Mouse (Mus musculus): ENCODE data around the gene Zfp512b.

Zfp512b gene

DNA sequence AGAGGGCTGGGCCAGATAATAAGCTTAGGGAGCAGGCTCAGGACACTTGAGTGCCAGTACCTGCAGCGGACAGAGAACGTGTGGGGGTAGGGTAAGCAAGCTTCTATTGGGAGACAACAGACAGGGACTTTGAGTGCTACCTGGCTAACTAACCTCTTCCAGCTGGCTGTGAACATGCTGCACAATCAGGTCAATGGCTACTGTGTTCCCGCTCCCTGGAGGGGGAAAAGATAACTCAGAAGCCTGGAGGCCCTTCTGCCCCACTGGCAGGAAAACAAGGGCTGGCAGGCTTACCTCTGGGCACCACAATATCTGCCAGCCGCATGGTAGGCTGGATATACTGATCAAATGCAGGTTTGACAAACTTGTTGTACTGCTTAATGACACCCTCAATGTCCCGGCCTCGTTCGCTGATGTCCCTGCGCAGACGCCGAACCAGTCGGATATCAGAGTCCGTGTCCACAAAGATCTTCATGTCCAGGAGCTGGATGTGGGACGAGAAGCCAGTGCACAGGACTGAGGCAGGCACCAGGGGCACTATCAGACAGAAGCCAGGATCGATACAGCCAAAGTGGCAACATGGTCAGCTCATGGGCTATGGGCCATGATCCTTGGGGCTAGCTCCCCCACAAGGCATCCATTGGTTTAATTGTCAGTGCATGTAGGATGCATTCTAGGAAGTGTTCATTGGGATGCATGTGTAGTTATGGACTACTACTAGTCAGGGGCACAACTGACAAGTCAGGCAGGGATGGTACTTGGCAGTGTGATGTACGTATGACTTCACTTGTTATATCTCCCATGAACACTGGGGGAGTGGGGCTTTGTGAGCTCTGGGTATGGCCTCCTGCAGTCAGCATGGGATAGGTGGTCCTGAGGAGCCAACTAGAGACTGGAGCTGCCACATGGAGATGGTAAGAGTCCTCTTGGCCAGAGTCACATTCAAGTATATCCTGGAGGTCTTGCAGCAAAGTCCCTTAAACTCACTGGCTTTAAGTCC, 19.4 kb downstream of the Zfp512b start:
- no peak for DNase-seq (ENCODE audit: low read depth)

DNA sequence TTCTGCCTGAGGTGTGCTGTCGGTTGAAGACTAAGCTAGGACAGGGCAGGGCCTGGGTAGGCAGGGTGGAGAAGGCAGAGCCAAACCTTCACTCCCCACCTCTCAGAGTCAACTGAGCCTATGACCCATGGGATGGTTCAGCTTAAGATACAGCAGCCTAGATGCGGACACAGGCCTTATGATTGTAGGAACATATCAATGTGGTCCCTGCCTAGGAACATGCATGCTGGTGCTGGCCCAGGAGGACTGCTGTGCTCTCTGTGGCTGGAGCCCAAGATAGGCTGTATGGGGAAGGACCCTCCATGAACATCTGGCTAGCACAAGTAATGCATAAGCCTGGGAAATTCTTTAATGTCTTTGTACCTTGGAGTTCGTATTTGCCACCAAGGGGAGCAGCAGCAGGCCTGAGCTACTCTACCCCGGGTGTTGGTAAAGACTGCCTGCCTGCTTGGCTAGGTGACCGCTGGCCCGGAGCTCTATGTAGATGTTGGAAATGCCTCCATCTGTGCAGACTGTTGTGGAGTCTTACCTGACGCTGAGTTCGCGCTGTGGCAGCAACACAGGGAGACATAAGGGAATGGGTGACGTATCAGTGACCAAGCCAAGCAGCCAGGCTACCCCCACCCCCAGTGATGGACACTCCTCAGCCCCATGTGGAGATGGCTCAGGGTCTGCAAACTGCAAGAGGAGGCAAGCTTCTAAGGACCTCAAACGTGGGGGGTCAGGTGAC, 20.5 kb downstream of the Zfp512b start:
- DNase-seq (ENCODE audit: low read depth), result no peak

DNA sequence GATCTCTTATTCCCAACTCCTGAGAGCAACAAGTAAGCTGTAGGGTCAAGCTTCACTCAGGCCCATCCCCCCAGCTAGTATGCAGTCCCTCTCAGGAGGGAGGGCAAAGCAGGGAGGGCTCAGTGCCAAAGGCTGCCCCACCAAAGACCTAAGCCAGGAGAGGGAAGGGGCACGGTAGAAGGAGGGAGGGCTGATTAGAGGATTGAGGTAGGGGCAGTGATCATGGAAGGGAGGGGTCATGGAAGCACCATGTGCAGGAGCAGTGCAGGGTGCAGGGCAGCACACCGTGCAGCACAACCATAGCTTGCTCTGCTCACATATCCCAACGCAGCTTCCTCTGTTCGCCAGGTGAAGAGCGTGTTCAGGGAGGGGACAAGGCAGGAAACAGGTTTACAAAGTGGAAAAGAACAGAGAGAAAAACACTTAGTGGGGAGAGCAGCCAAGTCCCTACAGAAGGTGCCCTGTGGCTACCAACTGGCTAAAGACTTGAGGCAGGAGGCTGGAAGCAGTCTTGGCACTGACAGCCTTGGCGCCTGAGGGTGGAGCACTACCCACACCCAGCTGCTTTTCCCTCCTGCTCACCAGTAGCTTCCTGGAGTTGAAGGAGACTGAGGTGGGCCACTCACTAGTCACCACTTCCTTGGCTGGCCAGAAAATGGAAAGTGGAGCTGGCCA, 21.5 kb downstream of the Zfp512b start:
- no peak for DNase-seq (ENCODE audit: low read depth)

DNA sequence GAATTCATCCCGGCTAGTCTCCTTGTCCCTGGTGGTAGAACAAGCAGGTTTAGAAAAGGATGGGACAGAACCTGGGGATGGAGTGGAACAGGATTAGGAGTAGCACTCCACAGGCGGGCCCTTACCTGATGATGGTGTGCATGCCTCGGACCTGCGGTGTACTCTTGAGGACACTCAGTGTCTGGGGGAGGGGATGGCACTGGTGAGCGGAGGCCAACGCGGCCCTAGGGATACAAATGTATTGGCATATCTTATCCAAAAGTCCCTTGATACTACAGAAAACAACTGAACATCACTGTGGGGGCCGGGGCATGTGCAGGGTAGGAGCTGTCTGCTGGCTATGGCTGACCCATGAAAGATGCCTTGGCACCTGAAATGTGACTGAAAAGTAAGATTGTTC, 22.2 kb downstream of the Zfp512b start:
- no peak for DNase-seq (ENCODE audit: low read depth)

DNA sequence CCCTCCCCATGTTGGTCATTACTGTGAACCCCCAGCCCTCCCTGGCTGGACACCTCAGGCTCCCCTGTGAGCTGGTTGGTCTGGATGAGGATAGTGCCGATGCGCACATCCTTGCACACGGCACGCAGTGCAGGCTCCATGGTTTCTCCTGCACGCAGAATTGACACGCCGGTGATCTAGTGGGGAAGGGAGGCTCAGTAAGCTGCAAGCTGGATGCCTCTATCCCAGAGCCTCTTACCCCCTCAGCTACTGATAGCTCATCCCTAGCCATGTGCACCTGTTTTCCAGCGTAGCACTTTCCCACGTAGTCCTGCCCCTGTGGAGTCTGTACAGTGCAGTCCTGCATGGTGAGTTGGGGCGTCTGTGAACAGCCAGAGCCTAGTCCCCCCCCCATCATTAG, 22.7 kb downstream of the Zfp512b start:
- DNase-seq (ENCODE audit: low read depth), result no peak

DNA sequence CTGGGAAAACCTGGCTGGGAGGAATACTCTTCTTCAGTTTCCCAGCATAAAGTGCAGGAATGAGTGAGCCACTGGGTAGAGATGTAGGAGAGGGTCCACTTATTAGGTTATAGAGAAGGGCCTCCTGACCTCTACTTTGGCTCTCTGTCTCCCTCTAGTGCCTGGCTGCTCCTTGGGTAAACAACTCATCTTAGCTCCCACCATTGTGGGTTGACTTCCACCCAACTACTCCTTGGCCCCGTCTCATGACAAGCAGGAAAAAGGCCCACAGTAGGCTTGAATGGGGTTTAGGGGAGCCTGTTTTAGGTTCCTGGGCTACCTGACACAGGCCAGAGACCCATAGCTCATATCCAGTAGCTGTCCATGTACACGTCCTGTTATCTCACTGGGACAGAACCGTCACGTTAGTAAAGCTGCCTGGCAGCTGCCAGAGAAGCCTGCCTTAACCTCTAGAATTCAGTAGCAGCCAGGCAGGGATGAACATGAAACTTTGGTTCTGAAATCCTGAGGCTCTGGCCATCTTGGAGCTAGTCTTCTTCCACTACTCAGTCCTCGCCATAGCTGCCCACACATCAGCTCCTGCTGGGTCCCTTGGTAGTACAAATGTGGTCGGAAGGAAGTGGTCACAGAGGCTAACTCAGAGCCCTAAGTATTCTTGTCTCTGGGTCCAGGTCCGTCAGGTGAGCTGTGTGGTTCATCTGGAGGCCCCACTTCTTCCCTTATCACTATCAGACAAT, 24.2 kb downstream of the Zfp512b start:
- peak; percentile 73 for DNase-seq (ENCODE audit: low read depth)

DNA sequence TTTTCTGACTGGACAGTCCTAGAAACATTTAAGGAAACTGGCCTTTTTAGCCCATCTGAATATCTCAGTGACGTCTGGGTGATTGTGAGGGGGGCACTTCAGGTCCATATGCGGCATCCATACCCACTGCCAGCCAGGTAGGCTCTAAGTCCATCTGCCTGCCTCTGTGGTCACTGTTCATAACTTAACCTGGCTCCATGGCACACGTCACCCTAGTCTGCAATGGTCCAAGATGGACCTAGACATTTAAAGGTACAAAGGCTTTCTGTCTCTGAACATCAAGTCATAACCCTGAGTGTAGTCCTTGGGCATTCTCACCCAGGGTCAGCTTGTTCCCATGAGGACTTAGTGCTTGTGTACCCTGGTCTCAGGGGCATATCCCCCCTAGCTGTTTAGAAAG, 25.3 kb downstream of the Zfp512b start:
- DNase-seq (ENCODE audit: low read depth), result no peak

DNA sequence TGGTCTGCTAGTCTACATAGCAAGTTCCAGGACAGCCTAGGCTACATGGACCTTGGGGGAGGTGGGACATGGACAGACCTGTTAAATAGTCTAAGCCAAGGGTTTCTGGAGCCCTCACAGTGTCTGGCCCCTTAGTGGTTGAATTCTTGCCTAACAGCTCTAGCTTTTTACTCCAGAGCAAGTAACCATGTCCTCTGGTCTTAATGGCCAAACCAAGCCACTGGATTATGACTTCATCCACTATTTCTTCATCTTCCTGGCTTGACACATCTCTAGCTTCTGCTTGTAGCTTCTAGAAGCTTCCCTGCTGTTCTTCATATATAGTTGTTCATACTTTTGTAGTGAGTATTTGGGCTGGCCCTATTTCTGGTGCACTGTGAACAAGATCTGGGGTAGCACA, 38.8 kb downstream of the Zfp512b start:
- no peak for DNase-seq (ENCODE audit: low read depth)

DNA sequence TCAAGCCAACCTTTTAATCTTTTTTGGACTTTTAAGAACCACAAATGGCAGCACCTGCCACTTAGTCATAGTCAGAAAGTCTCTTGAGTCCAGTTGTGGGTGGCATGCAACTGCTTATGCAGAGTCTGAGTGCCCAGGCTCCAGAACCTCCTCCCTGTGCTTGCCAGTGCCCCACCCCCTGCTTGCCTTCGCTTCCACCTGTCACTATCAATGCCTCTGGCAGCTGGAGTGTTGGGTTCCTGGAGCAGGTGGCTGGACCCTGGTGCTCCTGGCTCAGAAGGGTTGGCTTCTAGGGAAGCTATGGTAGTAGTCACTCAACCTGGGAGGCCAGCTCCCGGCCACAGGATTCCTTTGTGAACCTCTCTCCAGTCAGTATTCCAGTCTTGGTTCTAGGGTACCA, 42.4 kb downstream of the Zfp512b start:
- DNase-seq (ENCODE audit: low read depth), result no peak

DNA sequence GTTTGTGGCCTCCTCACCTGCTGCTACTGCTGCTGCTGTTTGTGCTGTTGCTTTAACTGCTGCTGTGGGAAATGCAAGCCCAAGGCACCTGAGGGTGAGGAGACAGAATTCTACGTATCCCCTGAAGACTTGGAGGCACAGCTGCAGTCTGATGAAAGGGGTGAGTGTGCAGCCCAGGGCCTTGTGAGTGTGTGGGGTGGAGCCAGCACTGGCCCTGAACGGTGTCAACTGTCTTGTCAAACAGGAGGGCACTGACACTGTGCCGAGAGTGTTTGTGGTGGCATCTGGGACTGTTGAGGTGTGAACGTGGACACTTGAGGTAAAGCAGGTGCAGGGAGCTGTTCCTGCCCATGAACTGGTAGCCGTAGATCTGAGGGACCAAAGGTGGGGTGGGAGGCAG, 43.9 kb downstream of the Zfp512b start:
- DNase-seq (ENCODE audit: low read depth), result no peak

DNA sequence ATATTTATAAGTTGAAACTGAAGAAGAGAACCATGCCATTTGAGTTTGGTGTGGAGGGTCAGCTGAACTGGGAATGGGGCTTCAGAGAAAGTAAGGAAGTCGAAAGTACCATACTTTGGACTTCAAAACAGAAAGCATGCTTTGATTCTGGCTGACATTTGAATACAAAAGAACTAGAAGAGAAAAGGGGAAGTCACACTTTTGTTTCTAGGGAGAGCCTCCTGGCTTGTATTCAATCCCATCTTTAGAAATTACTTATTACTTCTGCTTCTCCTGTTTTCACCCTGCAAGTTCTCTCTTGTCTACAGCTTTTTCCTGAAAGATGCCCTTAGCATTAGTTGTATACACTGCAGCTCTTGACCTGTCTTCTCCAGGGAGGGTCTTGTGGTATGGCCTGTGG, 44.4 kb downstream of the Zfp512b start:
- no peak for DNase-seq (ENCODE audit: low read depth)

DNA sequence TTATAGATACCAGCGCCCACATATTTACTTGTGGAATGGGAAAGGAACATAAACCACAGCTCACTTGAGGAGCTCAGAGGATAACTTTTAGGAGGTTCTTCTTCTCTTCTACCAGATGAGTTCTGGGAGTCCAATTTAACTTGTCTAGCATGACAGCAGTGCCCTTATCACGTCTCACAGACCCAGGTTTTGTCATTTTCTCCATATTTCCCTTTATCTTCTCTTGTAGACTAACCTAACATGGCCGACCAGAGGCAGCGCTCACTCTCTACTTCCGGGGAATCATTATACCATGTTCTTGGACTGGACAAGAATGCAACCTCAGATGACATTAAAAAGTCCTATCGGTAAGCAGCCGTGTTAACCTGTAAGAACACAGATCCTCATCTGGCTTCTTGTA, 46.5 kb downstream of the Zfp512b start:
- peak; percentile 66 for DNase-seq (ENCODE audit: low read depth)

DNA sequence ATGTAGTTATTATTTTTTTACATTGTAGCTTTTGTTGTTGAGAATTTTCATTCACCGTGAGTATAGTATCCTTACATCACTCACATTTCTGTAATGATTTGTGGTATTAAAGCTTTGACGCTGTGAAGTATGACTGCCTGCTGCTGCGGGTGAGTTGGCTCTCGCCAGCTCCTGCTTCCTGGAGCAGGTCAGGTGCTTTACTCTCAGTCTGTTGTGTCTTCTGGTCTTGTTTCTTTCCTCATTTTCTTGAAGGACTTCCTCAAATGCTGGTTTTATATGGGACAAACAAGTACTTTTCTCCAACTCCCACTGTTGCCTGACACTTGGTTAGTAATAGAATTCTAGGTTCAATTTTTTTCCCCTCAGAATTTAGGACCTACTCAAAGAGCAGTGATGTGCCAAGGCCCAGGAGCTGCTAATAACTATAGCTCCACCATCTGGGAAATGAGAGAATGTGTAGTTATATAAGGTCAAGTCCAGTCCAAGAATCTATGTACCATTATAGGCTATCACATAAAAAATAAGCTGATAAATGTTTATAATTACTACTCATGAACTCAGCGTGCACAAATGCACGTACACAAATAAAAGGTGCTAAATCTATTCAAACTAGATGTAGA, 50.7 kb downstream of the Zfp512b start:
- DNase-seq (ENCODE audit: low read depth), result no peak

DNA sequence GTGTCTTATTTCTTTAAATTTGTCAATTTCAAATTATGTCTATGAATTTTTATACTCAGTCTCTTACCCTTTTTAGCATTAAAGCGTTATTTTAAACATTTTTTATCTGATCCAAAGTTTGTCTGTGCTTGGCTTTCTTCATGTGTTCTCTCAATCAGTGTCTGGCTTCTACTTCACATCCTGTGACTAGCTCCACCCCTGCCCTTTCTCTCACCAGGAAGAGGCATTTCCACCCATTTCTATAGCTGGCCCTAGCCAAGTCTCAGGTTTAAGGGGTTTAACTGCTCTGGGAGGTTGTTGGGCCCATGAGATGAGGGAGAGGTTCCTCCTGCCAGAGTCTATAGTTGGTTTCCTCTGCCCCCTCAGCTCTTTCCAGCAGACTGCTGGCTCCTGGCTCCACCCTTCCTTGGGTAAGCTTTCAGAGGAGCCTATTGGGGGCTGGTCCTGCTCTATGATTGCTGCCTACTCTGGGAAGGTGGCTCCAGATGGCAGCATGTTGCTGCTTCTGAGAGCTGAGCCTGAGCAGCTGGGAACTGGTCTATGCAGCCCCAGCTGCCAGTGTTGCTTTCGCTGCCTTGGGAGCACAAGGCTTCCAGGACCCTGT, 55.1 kb downstream of the Zfp512b start:
- DNase-seq (ENCODE audit: low read depth), result no peak

DNA sequence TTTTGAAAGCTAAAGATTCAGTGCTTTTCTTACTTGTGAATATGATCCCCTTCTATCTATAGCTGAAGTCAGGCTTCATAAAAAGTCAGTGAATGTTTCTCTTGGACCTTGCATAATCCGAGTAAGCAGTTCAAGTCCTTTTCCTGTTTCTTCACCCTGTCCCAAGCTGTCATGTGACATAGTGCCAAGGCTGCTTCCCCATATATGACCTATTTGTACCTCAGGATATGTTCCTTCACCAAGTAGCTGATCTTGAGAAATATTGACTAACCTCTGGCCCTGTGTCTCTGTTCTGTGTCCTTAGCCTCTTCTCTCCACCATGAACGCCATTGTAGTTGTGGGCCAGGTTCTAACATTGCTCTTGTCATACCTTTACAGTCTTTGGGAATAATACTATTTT, 56.2 kb downstream of the Zfp512b start:
- no peak for DNase-seq (ENCODE audit: low read depth)

DNA sequence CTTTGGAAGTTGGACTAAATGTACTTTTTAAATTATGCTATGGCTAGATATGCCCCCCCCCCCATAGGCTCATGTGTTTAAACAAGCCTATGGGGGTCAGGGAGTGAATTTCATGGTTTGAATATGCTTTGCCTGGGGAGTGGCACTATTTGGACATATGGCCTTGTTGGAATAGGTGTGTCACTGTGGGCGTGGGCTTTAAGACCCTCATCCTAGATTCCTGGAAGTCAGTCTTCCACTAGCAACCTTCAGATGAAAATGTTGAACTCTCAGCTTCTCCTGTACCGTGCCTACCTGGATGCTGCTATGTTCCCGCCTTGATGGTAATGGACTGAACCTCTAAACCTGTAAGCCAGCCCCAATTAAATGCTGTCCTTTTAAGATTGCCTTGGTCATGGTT, 60.0 kb downstream of the Zfp512b start:
- no peak for DNase-seq (ENCODE audit: low read depth)

All from c-Kit-positive CD71-positive TER-119-negative erythroid progenitor cells, embryonic 14.5 days (primary cell).